Mouse (Mus musculus) embryonic stem cell, embryonic (primary cell): ENCODE measurements around the gene Cbx8.

ENCODE experiments used
- CTCF ChIA-PET, 4 experiments: fragments of 300-600 bp in 2 of 4; fragments of 350-600 bp in 2 of 4; sonication (Branson Sonifier 250); formaldehyde crosslinking; loops; one replicate each; lab custom pipeline; 2022; ENCODE audit warnings: inconsistent platforms in 2 of 4; lab: Charles Lee
- POLR2A ChIA-PET, 4 experiments: fragments of 300-600 bp in 2 of 4; fragments of 350-600 bp in 2 of 4; sonication (Branson Sonifier 250); formaldehyde crosslinking; loops; one replicate each; lab custom pipeline; 2022; ENCODE audit warnings: antibody characterized with exemption in 4 of 4, inconsistent platforms in 1 of 4; lab: Charles Lee

The Cbx8 gene

DNA sequence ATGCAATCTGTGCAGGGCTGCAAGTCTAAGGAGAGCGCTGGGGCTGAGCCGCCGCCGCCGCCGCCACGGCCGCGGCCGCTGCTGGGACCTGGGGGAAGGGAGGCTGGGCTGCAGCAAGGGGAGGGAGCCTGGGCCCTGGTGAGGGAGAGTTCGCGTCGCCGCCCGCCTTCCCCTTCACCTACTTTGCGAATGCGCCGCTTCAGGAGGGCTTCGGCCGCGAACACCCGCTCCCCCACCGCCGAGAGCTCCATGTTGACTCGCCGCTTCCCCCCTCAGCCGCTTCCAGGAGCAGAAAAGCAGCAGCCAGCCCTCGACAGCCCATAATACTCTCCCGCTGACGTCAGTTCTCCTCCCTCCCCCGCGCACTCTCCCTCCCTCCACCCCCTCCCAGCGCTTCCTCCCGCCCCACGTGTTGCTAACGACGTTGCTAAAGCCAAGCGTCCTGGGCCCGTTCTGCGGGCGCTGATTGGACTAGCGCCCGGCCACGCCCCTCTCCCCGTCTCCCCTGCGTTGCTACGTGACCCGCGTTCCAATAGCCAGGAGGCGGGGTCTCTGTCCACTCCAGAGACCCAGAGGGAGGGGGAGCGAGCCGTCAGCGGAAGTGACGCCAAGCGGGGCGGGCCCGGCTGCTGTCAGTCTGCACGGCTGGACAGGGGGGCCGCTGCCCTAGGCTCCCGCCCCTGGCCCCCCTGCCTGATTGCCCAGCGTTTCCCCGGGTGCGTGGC is at the start of gene Cbx8:
Gene Cbx8 (minus strand): TSS at position 370 of the 725 bp plus-strand sequence.
- CTCF ChIA-PET, result interaction anchor here in 3 of 4 experiments (0.6 to 2.2 kb wide), 7 partner anchors 11 to 381 kb away, joined by 3 to 12 read pairs (median 4); partner anchors contain the start of gene Cbx4 (in 1 of the 3)
- POLR2A ChIA-PET, result interaction anchor here (0.6 to 7.4 kb wide), 17 partner anchors 10 to 1952 kb away, joined by 3 to 70 read pairs (median 4); partner anchors contain the start of genes Cbx4 (in 2 of the 4) and Cbx2 (in 1 of the 4)

DNA sequence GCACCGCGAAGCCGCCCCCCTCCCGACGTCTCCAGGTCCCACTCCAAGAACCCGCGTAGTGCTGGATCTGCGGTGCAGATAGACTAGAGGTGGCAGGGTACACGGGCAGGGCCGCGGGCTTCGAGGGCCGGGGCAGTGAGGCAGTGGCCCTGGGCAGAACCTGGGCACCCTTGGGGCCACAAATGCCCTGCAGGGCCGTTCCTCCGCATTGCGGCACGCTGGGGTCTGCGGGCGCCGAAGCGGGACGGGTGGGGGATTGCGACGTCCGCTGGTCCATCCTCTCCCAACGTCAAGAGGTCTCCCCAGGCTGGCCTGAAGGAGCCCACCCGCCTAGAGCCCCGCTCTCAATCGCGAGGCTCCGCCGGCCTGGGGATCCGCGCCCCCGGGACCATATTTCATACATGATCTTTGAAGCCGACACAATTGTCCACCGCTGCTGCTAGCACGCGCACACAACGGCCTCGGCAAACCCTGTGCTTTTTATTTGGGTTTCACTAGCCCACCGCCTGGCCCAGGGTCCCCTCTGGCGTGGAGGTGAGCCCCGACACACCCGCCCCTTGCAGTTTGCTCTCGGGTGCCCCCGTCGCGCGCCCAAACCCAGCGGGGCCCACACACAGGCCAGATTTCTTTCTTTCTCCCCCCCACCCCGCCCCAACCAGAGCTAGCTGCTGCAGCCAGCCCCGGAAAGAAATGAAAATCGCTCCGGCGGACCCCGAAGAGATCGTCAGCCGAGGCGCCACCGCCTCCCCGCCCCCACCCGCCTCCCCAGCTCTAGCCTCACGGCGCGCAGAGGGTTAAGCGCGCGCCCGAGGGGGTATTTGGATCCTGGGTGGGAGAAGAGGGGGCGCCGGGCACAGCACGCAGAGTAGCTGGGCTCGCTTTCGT is 49.5 kb upstream of the Cbx8 start:
- CTCF ChIA-PET, result interaction anchor here (0.6 to 1.9 kb wide), 10 partner anchors 24 to 724 kb away, joined by 3 to 10 read pairs (median 4); no protein-coding TSS in a partner anchor
- POLR2A ChIA-PET, result interaction anchor here in 2 of 4 experiments (0.6 to 6.6 kb wide), 2 partner anchors 48 to 101 kb away, joined by 4 to 50 read pairs; partner anchors contain the start of gene Cbx8 (in 1 of the 2)

DNA sequence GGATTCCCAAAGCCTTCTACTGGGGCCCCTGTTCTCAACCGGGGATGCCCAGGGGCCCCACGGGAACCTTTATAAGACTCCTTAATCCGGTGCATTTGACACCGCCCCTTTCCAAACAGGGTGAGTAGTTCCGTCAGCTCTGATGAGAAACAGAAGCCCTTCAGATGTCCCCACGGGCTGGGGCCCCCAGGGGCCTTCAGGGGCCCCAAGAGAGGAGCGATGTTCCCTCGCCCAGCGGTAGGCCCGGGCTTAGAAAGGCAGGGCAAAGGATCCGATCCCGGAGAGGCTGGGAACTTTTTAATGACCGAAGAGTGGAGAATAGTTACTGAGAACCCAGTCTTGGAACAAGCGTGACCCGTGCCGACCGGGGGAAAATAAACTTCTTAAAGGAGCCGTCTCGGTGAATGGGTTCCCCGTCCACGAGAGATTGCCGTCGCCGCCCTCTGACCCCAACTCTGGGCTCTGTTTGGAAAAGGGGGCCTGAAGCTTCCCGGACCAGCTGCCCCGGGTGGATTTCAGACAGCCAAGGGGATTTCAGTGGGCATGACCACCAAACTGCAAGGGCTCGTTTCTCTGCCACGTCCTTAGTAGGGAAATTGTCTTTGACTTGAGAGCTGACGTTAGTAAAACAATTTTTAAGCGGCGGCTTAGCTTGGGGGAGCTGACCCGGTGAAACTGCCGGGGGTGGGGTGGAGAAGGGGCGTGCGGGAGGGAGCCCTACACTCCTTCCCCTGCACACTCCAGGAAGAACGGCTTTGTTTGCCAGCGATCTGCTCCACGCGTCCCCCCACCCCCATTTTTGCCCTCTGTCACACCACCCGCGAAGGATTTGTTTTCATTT is 48.7 kb upstream of the Cbx8 start:
- CTCF ChIA-PET, result interaction anchor here in 1 of 4 experiments (1.8 kb wide), 1 partner anchor 35 kb away, joined by 6 read pairs; no protein-coding TSS in a partner anchor
- POLR2A ChIA-PET, result interaction anchor here in 1 of 4 experiments (1.3 to 6.6 kb wide), 2 partner anchors 47 to 54 kb away, joined by 6 to 50 read pairs; partner anchors contain the start of gene Cbx8

DNA sequence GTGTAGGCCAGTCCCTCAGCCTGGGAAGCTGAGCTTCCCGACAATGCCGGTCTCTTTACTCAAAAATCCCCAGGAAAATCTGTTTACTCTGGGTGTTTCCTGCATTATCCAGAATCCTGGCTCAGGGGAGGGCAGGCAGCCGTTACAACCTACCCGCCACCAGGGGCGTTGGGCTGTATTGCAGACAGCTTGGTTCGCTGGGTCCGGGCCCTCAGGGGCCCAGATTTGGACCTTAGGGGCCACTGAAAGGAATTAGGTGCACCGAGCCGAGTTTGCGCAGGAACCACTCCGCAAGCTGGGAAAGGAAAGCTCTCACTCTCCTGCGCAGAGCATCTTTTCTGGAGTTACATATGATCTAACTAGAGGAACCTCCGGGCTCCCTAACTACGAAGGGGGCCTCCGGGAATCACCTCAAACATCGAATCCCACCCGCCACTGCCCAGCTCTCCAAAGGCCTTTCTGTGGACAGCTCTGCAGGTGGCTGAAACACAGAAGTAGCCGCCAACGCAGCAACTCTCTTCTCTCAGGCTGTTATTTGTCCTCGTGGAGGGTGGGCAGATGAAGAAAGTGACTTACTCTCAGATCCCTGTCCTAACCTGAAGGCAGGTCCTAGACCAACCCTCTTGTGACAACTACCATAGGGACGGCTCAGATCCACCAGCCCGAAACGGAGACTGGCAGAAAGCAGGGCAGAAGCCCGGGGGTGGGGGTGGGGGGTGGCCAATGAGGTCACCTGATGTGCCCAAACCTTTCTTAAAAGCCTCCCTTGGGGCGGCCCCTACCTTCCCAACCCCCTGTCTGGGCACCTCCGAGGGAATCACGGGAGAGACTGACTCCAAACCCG is 47.8 kb upstream of the Cbx8 start:
- ChIA-PET POLR2A (interaction anchor here in 2 of 4 experiments (0.5 to 10.0 kb wide), 8 partner anchors 32 to 1940 kb away, joined by 3 to 100 read pairs (median 4); partner anchors contain the start of gene Cbx8 (in 1 of the 2)), CTCF (interaction anchor here in 2 of 4 experiments (0.5 to 1.8 kb wide), 4 partner anchors 34 to 685 kb away, joined by 3 to 6 read pairs (median 3); no protein-coding TSS in a partner anchor)

DNA sequence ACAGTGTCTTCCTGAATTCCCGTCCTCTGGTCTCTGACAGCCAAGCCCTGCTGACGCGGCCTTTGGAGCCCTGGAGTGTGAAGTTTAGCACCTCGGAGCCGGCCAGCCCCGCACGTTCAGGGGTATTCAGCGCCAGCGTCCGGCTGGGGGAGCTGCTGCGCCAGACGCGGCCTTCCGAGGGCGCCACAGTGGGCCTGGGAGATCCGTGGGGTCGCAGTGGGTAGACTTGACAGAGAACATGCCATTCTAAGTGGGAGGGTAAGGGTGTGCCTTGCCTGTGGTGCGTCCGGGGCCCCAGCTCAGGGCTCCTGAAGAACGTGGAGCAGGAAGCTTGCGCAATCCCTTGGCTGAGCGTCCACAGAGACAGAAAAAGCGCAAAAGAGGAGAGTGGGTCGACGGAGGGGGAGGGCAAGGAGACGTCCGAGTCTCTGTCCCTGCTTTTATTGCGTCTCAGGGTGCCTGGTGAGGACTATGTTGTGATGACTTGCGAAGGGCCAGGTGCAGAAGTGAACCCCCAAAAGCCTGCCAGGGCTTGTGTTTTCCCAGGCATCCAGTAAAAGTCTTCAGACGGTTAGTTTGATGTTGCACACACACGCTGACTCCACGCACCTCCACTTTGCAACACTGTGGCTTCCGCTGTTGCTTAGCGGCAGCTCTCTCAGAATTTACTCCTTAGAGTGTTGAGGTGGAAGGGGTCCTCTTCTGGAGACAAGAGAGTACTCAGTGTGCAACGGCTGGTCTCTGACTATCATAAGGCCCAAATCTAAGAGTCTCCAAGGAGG is 46.7 kb upstream of the Cbx8 start:
- CTCF ChIA-PET, result interaction anchor here in 2 of 4 experiments (0.5 to 1.8 kb wide), 12 partner anchors 33 to 684 kb away, joined by 3 to 12 read pairs (median 3); no protein-coding TSS in a partner anchor
- POLR2A ChIA-PET, result interaction anchor here in 3 of 4 experiments (0.6 to 10.0 kb wide), 10 partner anchors 19 to 850 kb away, joined by 3 to 100 read pairs (median 4); partner anchors contain the start of gene Cbx8 (in 1 of the 3)

GRCm38 (mm10) chr11:119086144-119086971 is 45.6 kb upstream of the Cbx8 start, which contains the start of gene Cbx4:
Gene Cbx4 (minus strand): TSS chr11:119086221.
- POLR2A ChIA-PET, result interaction anchor here (0.6 to 10.0 kb wide), 56 partner anchors 12 to 1153 kb away, joined by 3 to 100 read pairs (median 4); partner anchors contain the start of genes Cbx8 (in 2 of the 4), Baiap2 (in 1 of the 4) and Usp36 (in 1 of the 4)
- CTCF ChIA-PET, result interaction anchor here (0.6 to 2.7 kb wide), 33 partner anchors 10 to 1065 kb away, joined by 3 to 15 read pairs (median 4); partner anchors contain the start of gene Slc38a10 (in 1 of the 4)

DNA sequence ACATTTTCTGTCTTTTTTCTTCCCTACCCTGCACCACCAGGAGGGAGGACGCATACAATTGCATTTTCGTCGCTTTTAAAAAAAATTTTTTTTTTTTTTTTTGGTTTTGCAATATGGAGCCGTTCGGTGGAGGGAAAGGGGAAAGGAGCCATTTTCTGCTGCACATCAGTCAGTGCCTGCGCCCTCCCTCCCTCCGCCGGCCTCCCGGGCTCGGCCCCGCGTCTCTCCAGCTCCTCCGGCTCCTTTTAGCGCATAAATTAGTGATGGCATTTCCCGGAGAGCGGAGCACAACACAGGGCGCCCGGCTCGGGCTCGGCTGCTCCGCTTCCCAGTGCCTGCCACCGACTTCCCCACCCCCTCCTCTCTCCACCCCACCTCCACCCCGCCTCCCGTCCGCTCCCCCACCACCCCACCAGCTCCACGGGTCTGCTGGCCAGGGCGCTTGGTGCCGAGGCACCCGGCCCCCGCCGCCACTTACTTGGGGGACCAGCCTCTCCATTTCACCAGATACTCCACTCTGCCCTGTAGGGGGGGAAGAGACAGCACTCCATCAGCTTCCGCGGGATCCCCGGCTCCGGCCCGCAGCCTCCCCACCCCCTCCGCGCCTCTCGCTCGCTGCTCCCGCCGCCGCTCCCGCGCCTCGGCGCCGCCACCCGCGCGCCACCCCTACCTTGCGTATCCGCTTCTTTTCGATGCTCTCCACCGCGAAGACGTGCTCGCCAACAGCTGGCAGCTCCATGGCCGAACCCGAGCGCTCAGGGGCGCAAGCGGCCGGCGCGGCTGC is 44.7 kb upstream of the Cbx8 start:
- POLR2A ChIA-PET, result interaction anchor here (0.5 to 10.0 kb wide), 56 partner anchors 11 to 1154 kb away, joined by 3 to 100 read pairs (median 4); partner anchors contain the start of genes Cbx8 (in 2 of the 4) and Usp36 (in 1 of the 4)
- CTCF ChIA-PET, result interaction anchor here (0.6 to 2.7 kb wide), 29 partner anchors 9 to 150 kb away, joined by 3 to 15 read pairs (median 5); no protein-coding TSS in a partner anchor

- ChIA-PET CTCF (interaction anchor here (0.6 to 2.7 kb wide), 15 partner anchors 11 to 344 kb away, joined by 3 to 15 read pairs (median 5); no protein-coding TSS in a partner anchor), POLR2A (interaction anchor here (0.6 to 10.0 kb wide), 34 partner anchors 10 to 611 kb away, joined by 3 to 100 read pairs (median 4); partner anchors contain the start of gene Cbx8 (in 2 of the 4))
These were observed 43.9 kb upstream of the Cbx8 start for GRCm38 (mm10) chr11:119084446-119085278.

GRCm38 (mm10) chr11:119083724-119084445 is 43.1 kb upstream of the Cbx8 start:
- ChIA-PET POLR2A (interaction anchor here in 3 of 4 experiments (0.6 to 10.0 kb wide), 6 partner anchors 31 to 140 kb away, joined by 3 to 100 read pairs (median 46); partner anchors contain the start of gene Cbx8 (in 2 of the 3)), CTCF (interaction anchor here in 2 of 4 experiments (0.6 to 3.2 kb wide), 4 partner anchors 30 to 343 kb away, joined by 3 to 26 read pairs (median 11); no protein-coding TSS in a partner anchor)

DNA sequence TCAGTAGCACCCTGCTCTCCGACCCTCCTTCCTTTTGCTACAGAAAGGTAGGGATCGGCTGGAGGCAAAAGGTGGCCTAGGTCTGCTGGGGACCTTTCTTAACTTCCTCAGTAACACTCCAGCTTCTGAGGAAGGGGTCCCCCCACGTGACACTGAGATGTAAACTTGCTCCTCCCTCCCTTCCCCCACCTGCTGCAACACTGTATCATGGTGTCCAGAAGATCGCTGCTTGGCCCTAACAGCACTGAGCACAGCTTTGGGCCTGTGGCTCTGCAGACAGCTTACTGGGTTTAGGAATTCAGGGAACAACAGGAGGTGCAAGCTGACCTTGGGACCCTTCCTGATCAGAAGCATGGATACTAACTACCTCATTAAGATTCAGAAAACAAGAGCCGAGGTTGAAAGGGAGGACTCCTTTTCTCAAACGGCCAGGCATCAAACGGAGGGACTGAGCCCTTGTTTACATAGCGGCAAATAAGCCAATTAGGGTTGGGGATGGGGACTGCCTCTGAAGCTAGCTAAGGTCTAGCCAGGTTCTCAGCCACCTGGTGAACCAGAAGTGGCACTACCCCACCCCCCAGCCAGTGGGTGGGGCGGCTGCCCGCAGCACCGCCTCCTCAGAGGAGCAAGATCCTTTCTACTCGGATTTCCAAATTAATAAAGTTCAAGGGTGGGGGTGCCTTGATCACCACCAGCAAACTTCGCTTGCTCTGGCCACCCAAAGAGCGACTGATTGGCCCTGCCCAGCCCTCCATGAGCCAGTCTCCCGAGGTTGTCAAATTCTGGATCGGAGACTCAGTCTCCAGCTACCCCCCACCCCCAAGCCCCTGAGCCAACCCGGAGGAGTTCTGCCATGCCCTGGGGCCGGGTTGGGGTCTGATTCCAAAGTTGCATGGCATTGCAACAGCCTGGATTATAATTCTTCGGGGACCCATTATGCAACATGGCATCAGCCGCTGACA is 42.1 kb upstream of the Cbx8 start:
- ChIA-PET CTCF (interaction anchor here (0.6 to 3.5 kb wide), 22 partner anchors 9 to 1208 kb away, joined by 3 to 26 read pairs (median 4); partner anchors contain the start of gene Cbx2 (in 1 of the 4)), POLR2A (interaction anchor here in 3 of 4 experiments (0.6 to 10.0 kb wide), 14 partner anchors 12 to 170 kb away, joined by 3 to 100 read pairs (median 6); partner anchors contain the start of gene Cbx8 (in 1 of the 3))
